Mouse (Mus musculus) small intestine, adult 2 months (tissue): ENCODE measurements around the gene Pkig. TPM values are rescaled to one million over a fixed set of nuclear protein-coding genes. Genes with fewer than 3 reads are reported as not detected.

Experiments
- H3K27ac ChIP-seq: fragments of 200-500 bp; 2 replicates; pipeline ENCODE4 v1.5.1; 2012; ENCODE audit warnings: low read depth, low read length, control low read depth, inconsistent platforms; ENCODE audit not compliant: insufficient read depth
- H3K27me3 ChIP-seq: fragments of 200-500 bp; 2 replicates; pipeline ENCODE4 v1.6.1; 2012; ENCODE audit warnings: mild to moderate bottlenecking, moderate library complexity, low read length, inconsistent platforms; ENCODE audit not compliant: control insufficient read depth, insufficient read depth
- H3K36me3 ChIP-seq: fragments of 200-500 bp; 2 replicates; pipeline ENCODE4 v1.6.1; 2012; ENCODE audit warnings: mild to moderate bottlenecking, low read length, control low read depth, inconsistent platforms; ENCODE audit not compliant: control insufficient read depth, insufficient read depth
- H3K4me1 ChIP-seq: fragments of 200-500 bp; 2 replicates; pipeline ENCODE4 v1.6.1; 2012; ENCODE audit warnings: low read length, inconsistent platforms, mixed read lengths; ENCODE audit not compliant: control insufficient read depth, insufficient read depth, insufficient read length
- H3K4me3 ChIP-seq: fragments of 200-500 bp; 2 replicates; pipeline ENCODE4 v1.5.1; 2012; ENCODE audit warnings: low read depth, mild to moderate bottlenecking, control low read depth, inconsistent platforms, low read length, moderate library complexity
- CTCF ChIP-seq: fragments of 200-500 bp; IDR thresholded peaks from 2 replicates; pipeline ENCODE4 v1.5.1; 2012; ENCODE audit warnings: low read depth, mild to moderate bottlenecking, control low read depth, inconsistent platforms, low read length, moderate library complexity, mixed read lengths; ENCODE audit not compliant: insufficient replicate concordance, insufficient read length; ENCODE audit errors: extremely low read depth
- POLR2A ChIP-seq: fragments of 200-500 bp; IDR thresholded peaks from 2 replicates; pipeline ENCODE4 v1.6.1; 2012; ENCODE audit warnings: low read depth, mild to moderate bottlenecking, control low read depth, inconsistent platforms, low read length, moderate library complexity
- WGBS: fragments of 180-500 bp; shearing (Covaris S2); methylation state at CpG from one replicate; pipeline ENCODE4 v1.1.7; 2018; 5-methylcytosine and 5-hydroxymethylcytosine counted together
- polyA plus RNA-seq: library from polyadenylated mRNA; depleted of rRNA; stranded (reverse); fragments of >200 nt; gene quantifications from 2 replicates; pipeline ENCODE4 v1.2.3, GENCODE M21; 2012

The Pkig gene
- polyA plus RNA-seq, 1 experiment, result 143 TPM

- Histone ChIP-seq H3K27me3 (no peaks in the 10 kb centered on the region), H3K27ac (peak overlapping the region; percentile 22), H3K4me3 (peak overlapping the region; percentile 19; the same call in 1 of the 2 replicates), H3K4me1 (peaks cover 34% of the 10 kb centered on the region), H3K36me3 (peaks cover 12% of the 10 kb centered on the region)
- TF ChIP-seq POLR2A, result no peak
- TF ChIP-seq CTCF, result peak; percentile 98
- 10% methylated on average over 9 of the region's 9 CpGs for WGBS
Measured at GRCm38 (mm10) chr2:163718951-163719603, 60.9 kb downstream of the Pkig start.

GRCm38 (mm10) chr2:163719616-163720015, 61.4 kb downstream of the Pkig start:
- no peak overlapping the region; the same call in 1 of the 2 replicates for H3K27ac ChIP-seq
- peaks cover 12% of the 10 kb centered on the region for H3K36me3 ChIP-seq
- H3K27me3 ChIP-seq, result no peaks in the 10 kb centered on the region
- TF ChIP-seq CTCF, result no peak
- TF ChIP-seq POLR2A, result no peak
- peaks cover 34% of the 10 kb centered on the region for H3K4me1 ChIP-seq
- no peak overlapping the region for H3K4me3 ChIP-seq
- WGBS, result 34% methylated on average over 4 of the region's 4 CpGs

DNA sequence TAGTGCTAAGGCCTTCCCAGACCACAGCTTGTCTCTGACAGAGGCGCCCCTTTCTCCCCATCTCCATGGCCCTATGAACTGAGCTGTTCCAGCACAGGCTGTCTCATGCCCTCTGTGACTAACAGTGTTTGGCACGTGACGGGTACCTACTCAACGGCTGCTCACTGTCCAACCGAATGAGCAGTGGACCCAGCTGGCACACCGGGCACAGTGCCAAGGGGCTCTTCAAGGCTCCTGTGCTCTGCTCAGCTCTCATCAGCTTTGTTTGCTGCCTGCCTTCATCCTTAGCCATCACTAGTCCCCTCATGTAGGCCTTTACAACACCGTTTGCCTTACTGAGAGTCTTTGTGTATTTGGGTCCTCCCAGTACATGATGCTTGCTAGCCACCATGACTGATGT, 64.4 kb downstream of the Pkig start:
- Histone ChIP-seq H3K36me3 (peaks cover 14% of the 10 kb centered on the region), H3K4me1 (peaks cover 41% of the 10 kb centered on the region), H3K27ac (no peak overlapping the region), H3K27me3 (no peaks in the 10 kb centered on the region), H3K4me3 (no peak overlapping the region)
- TF ChIP-seq POLR2A (no peak), CTCF (no peak)
- WGBS, result 38% methylated on average over 7 of the region's 7 CpGs

- H3K27me3 ChIP-seq, result no peaks in the 10 kb centered on the region
- peaks cover 27% of the 10 kb centered on the region for H3K4me1 ChIP-seq
- H3K4me3 ChIP-seq, result no peak overlapping the region
- 18% methylated on average over 5 of the region's 5 CpGs for WGBS
- H3K27ac ChIP-seq, result 0 out of 2 replicates have a peak overlapping the region, but pooled peaks have one; percentile 22
- H3K36me3 ChIP-seq, result peaks cover 17% of the 10 kb centered on the region
- no peak for TF ChIP-seq CTCF
- TF ChIP-seq POLR2A, result no peak
Measured at GRCm38 (mm10) chr2:163726766-163727393, 68.7 kb downstream of the Pkig start.

GRCm38 (mm10) chr2:163728300-163728699, 70.1 kb downstream of the Pkig start:
- H3K27ac ChIP-seq, result no peak overlapping the region
- 73% methylated on average over 4 of the region's 4 CpGs for WGBS
- H3K27me3 ChIP-seq, result no peaks in the 10 kb centered on the region
- peaks cover 27% of the 10 kb centered on the region for H3K4me1 ChIP-seq
- H3K36me3 ChIP-seq, result peaks cover 14% of the 10 kb centered on the region; the same call in 1 of the 2 replicates
- no peak for TF ChIP-seq CTCF
- no peak for TF ChIP-seq POLR2A
- no peak overlapping the region for H3K4me3 ChIP-seq

DNA sequence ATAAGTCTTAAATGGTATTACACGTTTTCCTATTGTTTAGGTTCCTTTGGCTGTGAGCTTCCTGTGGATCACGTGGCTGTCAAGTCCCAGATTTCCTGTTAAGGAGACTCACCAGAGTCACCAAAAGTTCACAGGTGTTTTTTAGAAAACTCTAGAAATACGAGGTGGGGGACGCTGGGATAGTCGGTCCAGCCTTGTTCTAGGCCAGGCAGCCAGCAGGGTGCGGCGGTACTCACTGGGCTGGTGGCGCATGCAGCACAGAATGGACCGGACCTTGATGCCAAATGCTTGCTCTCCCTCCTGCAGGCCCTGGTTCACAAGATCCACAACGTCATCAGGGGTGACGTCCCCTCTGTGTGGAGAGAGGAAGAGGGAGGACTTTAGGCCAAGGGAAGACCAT, 73.8 kb downstream of the Pkig start:
- H3K27me3 ChIP-seq, result no peaks in the 10 kb centered on the region
- H3K36me3 ChIP-seq, result peaks cover 15% of the 10 kb centered on the region; the same call in 1 of the 2 replicates
- TF ChIP-seq POLR2A, result no peak
- no peak for TF ChIP-seq CTCF
- H3K27ac ChIP-seq, result no peak overlapping the region
- whole genome bisulfite sequencing, result 89% methylated on average over 11 of the region's 11 CpGs
- no peak overlapping the region for H3K4me3 ChIP-seq
- H3K4me1 ChIP-seq, result peaks cover 11% of the 10 kb centered on the region

DNA sequence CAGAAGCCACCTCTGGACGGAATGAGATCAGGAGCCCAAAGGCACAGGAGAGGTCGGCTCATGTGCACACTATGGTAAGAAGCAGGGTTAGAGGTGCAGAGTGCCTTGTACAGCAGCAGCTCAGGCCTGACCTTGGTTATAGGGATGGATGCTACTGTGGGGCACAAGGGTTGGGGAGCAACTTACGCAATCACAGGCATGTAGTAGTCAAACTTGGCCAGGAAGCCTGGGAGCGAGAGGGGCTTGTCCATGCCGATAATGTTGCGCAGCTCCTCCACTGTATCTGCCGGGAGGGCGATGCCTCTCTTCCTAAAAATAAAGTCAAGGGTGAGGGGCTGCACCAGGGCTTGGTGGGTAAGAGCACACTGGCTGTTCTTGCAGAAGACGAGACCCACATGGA, 77.0 kb downstream of the Pkig start:
- Histone ChIP-seq H3K36me3 (peaks cover 7% of the 10 kb centered on the region; the same call in 1 of the 2 replicates), H3K27me3 (no peaks in the 10 kb centered on the region), H3K27ac (no peak overlapping the region), H3K4me3 (no peak overlapping the region), H3K4me1 (0 out of 2 replicates have a peak, but pooled peaks cover 6% of the 10 kb centered on the region)
- TF ChIP-seq POLR2A (no peak), CTCF (no peak)
- 88% methylated on average over 9 of the region's 9 CpGs for WGBS
